Mouse (Mus musculus): ENCODE measurements around the gene R3hdm1.
"Not testable (repeated sequence)": the region's sequence is repeated elsewhere in the genome, so short reads cannot be mapped to it uniquely, and the experiment has no call there.

R3hdm1 gene

DNA sequence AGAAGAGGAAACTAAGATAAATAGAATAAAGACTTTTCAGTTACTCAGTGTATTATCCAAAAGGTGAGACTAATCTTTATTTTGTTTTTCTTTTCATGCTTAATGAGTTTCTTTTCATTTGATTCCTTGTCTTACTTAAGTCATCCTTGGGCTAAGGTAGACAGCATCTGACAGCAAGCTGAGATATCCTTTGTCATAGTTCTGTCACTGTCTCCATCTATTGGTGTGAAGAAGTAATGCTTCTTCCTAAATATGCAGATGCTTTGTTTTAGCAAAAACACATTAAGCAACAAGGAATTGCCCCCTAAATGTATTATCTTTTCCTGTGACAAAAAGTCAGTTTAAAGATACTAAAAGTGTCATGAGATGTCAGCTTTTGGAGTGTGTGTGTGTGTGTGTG lies 37.9 kb downstream of the R3hdm1 start:
- no peak for DNase-seq

- no peak for DNase-seq
Observed at GRCm38 (mm10) chr1:128141737-128142136, 38.6 kb downstream of the R3hdm1 start.

GRCm38 (mm10) chr1:128166956-128167355 lies 63.9 kb downstream of the R3hdm1 start:
- DNase-seq, result no peak

- no peak for DNase-seq
Observed at GRCm38 (mm10) chr1:128170104-128170503, 67.0 kb downstream of the R3hdm1 start.

- no peak for DNase-seq
Observed at GRCm38 (mm10) chr1:128191426-128191825, 88.3 kb downstream of the R3hdm1 start.

- DNase-seq, result no peak
Observed at GRCm38 (mm10) chr1:128192369-128192768, 89.3 kb downstream of the R3hdm1 start.

GRCm38 (mm10) chr1:128194011-128194410 lies 90.9 kb downstream of the R3hdm1 start:
- DNase-seq, result no peak

- no peak for DNase-seq
Observed at GRCm38 (mm10) chr1:128197353-128197752, 94.3 kb downstream of the R3hdm1 start.

DNA sequence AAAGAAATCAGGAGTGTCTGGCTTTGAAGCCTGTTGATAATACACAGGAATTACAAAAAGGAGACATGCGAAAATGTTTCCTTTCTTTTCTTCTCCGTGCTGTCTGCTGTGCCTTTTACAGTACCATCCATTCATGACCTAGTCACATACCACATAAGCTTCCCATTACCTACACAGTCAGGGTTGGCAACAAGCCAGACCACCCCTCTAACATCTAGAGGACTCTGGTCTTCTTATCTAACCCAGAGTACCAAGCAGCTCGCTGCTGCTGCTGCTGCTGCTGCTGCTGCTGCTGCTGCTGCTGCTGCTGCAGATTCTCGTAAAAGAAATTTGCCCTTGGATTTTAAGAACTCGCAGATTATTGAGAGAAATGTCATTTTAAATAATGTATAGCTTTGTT lies 110.2 kb downstream of the R3hdm1 start:
- DNase-seq, result no peak

DNA sequence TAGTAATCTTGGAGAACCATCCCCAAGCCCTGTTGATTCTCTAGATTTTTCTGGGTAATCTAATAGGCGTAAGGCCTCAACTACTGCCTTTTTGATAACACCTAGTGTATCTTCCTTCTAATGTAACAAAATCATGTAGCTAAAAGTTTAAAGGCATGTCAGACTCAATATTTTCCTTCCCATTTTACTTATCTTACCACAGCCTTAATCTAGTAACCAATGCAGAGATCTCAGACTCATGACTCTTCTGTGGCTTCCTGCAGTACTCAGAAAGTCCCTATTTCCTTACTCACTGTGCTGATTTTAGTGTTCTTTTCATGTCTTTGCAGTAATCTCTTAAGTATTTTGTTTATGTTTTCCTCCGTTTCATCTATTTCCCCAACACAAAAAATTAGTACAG lies 118.8 kb downstream of the R3hdm1 start:
- DNase-seq, result no peak

GRCm38 (mm10) chr1:128223304-128223703 lies 120.2 kb downstream of the R3hdm1 start:
- no peak for DNase-seq

- DNase-seq, result no peak
Observed at GRCm38 (mm10) chr1:128235181-128235580, 132.1 kb downstream of the R3hdm1 start.

DNA sequence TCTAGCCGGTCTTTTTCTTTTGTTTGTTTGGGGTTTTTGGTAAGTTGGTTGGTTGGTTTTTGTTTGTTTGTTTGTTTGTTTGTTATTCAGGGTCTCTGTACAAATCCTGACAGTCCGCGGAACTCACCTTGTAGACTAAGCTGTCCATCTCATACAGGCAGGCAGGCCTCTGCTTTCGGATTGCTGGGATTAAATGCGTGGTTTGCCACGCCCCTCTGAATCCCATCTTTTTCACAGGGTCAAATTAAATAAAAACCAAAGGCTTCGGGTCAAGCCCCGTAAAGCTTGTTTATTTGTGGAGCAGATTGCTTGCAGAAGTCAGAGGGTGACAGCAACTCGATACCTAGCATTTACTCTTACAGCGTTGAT lies 140.5 kb downstream of the R3hdm1 start, which contains the start of gene Ubxn4:
Ubxn4 (plus strand) TSS at position 338 of the 369 bp plus-strand sequence.
- DNase-seq, result no peak

DNA sequence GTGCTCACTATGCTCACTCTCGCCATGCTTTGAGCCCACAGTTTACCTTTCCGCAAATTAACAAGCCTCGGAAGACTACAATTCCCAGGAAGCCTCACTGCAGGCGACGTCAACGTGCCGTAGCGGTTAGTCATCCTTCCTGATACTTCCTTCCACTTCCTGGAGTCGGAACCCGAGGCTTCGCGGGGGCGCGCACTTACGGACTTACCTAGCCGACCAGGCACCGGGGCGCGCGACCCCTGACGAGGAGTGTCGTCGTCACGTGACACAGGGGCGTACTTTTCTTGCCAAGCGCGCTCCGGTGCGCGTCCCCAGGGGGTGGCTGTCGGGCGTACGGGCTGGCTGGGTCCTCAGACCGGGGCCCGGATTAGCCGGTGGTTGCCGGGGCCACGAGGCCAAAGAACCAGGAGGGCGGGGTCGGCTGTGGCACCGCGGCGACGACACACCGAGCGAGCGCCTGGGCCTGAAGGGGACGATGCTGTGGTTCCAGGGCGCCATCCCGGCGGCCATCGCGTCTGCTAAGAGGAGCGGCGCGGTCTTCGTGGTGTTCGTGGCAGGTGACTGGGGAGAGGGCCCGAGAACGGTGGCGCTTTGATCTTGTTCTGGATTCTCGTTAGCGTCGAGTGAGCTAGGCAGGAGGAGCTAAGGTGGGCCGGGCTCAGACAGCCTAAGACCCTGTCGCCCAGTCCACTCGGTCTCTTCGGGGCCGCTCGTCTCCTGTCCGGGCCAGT lies 141.1 kb downstream of the R3hdm1 start:
- DNase-seq, result peak; percentile 95 to 97

DNA sequence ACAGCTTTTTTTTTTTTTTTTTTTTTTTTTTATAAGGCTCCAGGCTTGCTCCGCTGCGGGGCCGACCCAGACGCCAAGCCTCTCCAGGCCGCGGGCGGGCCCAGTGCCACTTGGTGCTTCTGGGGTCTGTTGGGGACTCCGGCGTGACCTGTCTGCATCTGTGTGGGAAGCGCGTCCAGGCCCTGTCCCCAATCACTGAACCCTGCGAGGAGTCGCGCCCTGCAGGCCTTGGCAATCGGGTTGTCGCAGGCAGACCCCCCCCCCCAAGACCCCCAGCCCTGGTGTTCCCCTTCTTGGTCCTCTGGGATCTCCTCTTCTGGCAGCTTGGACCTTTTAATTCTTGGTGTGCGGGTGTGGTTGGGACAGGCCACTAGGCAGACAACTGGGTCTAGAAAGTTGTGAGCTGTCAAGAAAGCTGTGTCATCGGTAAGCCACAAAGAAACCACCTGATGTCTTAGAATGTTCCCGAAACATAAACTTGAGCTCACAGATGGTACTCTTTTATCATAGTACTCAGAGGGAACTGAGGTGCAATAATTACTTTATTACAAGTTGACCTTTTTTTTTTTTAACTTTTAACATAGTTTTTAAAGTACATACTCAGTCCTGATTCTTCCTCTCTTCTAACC lies 141.7 kb downstream of the R3hdm1 start:
- peak; percentile 30 to 58 for DNase-seq

DNA sequence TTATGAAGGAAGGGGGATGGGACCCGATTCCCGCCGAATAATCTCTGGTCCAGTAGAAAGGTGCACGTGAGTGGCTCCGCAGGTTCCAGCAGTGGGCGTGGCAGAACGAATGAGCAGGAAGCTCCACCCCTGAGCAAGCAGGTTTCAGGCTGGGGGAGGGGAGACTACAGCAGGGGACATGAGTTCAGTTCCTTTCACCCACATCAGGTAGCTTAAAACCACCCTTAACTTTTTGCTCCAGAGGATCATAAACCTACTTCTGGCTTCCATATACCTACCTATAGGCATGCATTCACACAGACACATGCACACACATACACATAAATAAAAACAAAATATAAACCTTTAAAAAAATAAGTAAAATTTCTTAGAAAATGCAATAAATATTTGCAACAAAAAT lies 164.0 kb downstream of the R3hdm1 start:
- not testable (repeated sequence) for DNase-seq

GRCm38 (mm10) chr1:128270731-128271130 lies 167.6 kb downstream of the R3hdm1 start:
- no peak for DNase-seq

- DNase-seq, result no peak
Observed at GRCm38 (mm10) chr1:128275908-128276307, 172.8 kb downstream of the R3hdm1 start.

DNA sequence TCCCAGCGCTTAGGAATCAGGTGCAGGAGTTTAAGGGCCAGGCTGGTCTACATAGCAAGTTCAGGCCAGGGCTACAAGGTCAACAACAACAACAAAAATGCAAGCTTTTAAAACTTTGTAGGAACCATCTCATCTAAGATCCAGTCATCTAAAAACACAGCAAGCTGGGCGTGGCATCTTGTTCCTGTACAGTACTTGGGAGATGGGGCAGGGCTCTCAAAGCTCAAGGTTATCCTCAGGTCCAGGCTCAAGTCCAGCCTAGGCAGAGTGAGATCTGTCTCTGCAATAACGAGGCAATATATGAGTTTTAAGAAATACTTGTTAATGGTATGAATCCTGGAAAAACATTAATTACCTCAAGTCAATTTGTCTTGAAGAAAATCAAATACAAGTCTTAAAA lies 175.5 kb downstream of the R3hdm1 start:
- DNase-seq, result no peak

- no peak for DNase-seq
Observed at GRCm38 (mm10) chr1:128281753-128282152, 178.7 kb downstream of the R3hdm1 start.

GRCm38 (mm10) chr1:128282924-128283323 lies 179.8 kb downstream of the R3hdm1 start:
- no peak for DNase-seq

DNA sequence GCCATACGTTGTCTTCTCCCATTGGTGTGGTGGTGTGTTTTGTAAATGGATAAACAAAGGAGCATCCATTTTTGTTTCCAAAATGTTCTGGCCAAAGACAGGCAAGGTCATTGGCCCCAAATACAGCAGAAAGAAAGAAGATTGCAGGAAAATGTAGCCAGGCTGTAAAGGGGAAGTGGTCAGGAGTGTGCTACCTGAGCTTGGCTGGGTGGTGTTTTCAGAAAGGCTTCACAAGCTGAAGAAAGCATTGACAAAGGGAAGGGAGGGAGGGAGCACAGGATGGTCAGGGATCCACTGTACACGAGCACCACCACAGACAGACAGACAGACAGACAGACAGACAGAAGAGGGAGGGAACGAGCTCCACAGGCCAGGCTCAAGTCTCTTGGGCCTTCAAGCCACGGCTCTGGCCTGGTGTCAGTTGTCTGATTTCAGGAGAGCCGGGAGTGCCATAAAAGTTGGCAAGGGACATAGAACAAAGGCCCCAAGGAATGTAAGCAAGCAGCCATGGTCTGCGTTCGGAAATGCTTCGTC lies 181.1 kb downstream of the R3hdm1 start:
- DNase-seq, result no peak

- DNase-seq, result no peak
Observed at GRCm38 (mm10) chr1:128285136-128285535, 182.0 kb downstream of the R3hdm1 start.
